Comparison of ENCODE assay signal across 11 mouse cellular contexts in genomic region chr16:44552036-44552435, GRCm38 (mm10). TPM values are rescaled to one million over a fixed set of nuclear protein-coding genes. Genes with fewer than 3 reads are reported as not detected.
DNase-seq lines count a peak whose midpoint lies in the region; ATAC-seq lines count a peak whose summit lies in the region.
"Had no signal": no experiment of that assay in that cellular context is flagged by ENCODE, and none has a peak within 500 bp of the region (broad histone marks: within the 10 kb centered on the region; RNA-seq: fewer than 3 reads in every experiment).

No protein-coding gene starts in this region.

- H3K9me3 ChIP-seq in lung, embryonic 16.5 days (ENCODE audit: control insufficient read depth, low read length): no peaks in the 10 kb centered on the region
- no peaks in the 10 kb centered on the region for H3K9me3 ChIP-seq in hindbrain, embryonic 12.5 days (replicated peaks)
- H3K9me3 ChIP-seq in neural tube, embryonic 13.5 days: no peaks in the 10 kb centered on the region

- WGBS in lung, embryonic 16.5 days: 57% methylated on average over 2 of the region's 2 CpGs
- 49% methylated on average over 2 of the region's 2 CpGs for WGBS in hindbrain, embryonic 12.5 days
- WGBS in neural tube, embryonic 13.5 days: 57% methylated on average over 2 of the region's 2 CpGs

- no peak overlapping the region for H3K4me3 ChIP-seq in lung, embryonic 16.5 days (ENCODE audit: low read length)
- H3K4me3 ChIP-seq in hindbrain, embryonic 12.5 days: no peak overlapping the region; the same call in 1 of the 2 replicates
- no peak overlapping the region for H3K4me3 ChIP-seq in neural tube, embryonic 13.5 days

- no peak overlapping the region for H3K9ac ChIP-seq in lung, embryonic 16.5 days (ENCODE audit: low read length)
- peak overlapping the region; percentile 48 for H3K9ac ChIP-seq in hindbrain, embryonic 12.5 days
- peak overlapping the region; percentile 39; the same call in 1 of the 2 replicates for H3K9ac ChIP-seq in neural tube, embryonic 13.5 days

- no peaks in the 10 kb centered on the region for H3K36me3 ChIP-seq in lung, embryonic 16.5 days (ENCODE audit: control insufficient read depth, insufficient read depth, low read length)
- no peaks in the 10 kb centered on the region for H3K36me3 ChIP-seq in hindbrain, embryonic 12.5 days
- H3K36me3 ChIP-seq in neural tube, embryonic 13.5 days: no peaks in the 10 kb centered on the region

- no peak for ATAC-seq in lung, embryonic 16.5 days (ENCODE audit: low read depth)
- peak; percentile 42 for ATAC-seq in hindbrain, embryonic 12.5 days (ENCODE audit: low FRiP score)
- ATAC-seq in neural tube, embryonic 13.5 days (ENCODE audit: low read depth): peak; percentile 15; the same call in 1 of the 2 replicates
- no peak for ATAC-seq in megakaryocyte progenitor cell, adult 5-6 weeks (replicated peaks; ENCODE audit: poor library complexity)

- H3K27ac ChIP-seq in lung, embryonic 16.5 days (ENCODE audit: low read length): peak overlapping the region; percentile 54; the same call in 1 of the 2 replicates
- peak overlapping the region; percentile 76; the same call in 1 of the 2 replicates for H3K27ac ChIP-seq in hindbrain, embryonic 12.5 days
- H3K27ac ChIP-seq in neural tube, embryonic 13.5 days (replicated peaks): peak overlapping the region; percentile 57

- H3K4me2 ChIP-seq in lung, embryonic 16.5 days (ENCODE audit: low read depth, low read length): no peak overlapping the region
- H3K4me2 ChIP-seq in hindbrain, embryonic 12.5 days (replicated peaks): peak overlapping the region; percentile 71
- H3K4me2 ChIP-seq in neural tube, embryonic 13.5 days: peak overlapping the region; percentile 42

- H3K4me1 ChIP-seq in lung, embryonic 16.5 days (replicated peaks; ENCODE audit: control insufficient read depth, insufficient read depth, low read length): peaks cover 41% of the 10 kb centered on the region
- H3K4me1 ChIP-seq in hindbrain, embryonic 12.5 days: peaks cover 77% of the 10 kb centered on the region
- H3K4me1 ChIP-seq in neural tube, embryonic 13.5 days (replicated peaks): peaks cover 80% of the 10 kb centered on the region

- DNase-seq in lung, postnatal 25 days (ENCODE audit: low spot score): no peak
- peak; percentile 81 to 83 for DNase-seq in cerebellum, postnatal 25 days
- no peak for DNase-seq in adrenal gland, adult 8-10 months
- DNase-seq in thymus, postnatal 0 days (ENCODE audit: low spot score): no peak
- DNase-seq: lung, adult 18-20 months; spleen, adult 18-20 months had no signal

- H3K27me3 ChIP-seq in lung, embryonic 16.5 days (ENCODE audit: control insufficient read depth, insufficient read depth, low read depth, low read length): no peaks in the 10 kb centered on the region
- H3K27me3 ChIP-seq in hindbrain, embryonic 12.5 days: no peaks in the 10 kb centered on the region
- no peaks in the 10 kb centered on the region for H3K27me3 ChIP-seq in neural tube, embryonic 13.5 days

RNA-seq across cellular contexts. Expression of gene Boc, which starts 6.7 kb away (rescaled TPM):
- polyA plus RNA-seq in lung, embryonic 16.5 days (2015; fragmentation: Nextera tagmentation; extraction: Ambion mirVana): 29.7 and 32.0 TPM in 2 replicates
- 35.5 and 37.5 TPM in 2 replicates for polyA plus RNA-seq in hindbrain, embryonic 12.5 days (2016; fragmentation: Nextera tagmentation; extraction: Ambion mirVana)
- 11.5 and 14.4 TPM in 2 replicates for polyA plus RNA-seq in neural tube, embryonic 13.5 days (2015; fragmentation: Nextera tagmentation; extraction: Ambion mirVana)
- total RNA-seq in adrenal gland, adult 8-10 months (2022): 10 to 100 TPM; 45.6 to 89.0 (median 65.4) TPM
- polyA plus RNA-seq in thymus, postnatal 0 days (2015; fragmentation: Nextera tagmentation; extraction: Ambion mirVana): 4.4 and 4.5 TPM in 2 replicates
- 0.07 and 0.17 TPM in 2 replicates for total RNA-seq in megakaryocyte progenitor cell, adult 5-6 weeks (2015)
- 0.08 and 0.30 TPM in 2 replicates for total RNA-seq in megakaryocyte progenitor cell, adult 5-6 weeks (2017)
- total RNA-seq: common myeloid progenitor, adult 5-6 weeks had no signal

Comparison
In these comparisons a context has a peak if more than half of its experiments do, and no peak if none do; other contexts are left out.
1. ATAC-seq: peak in hindbrain, embryonic 12.5 days (single experiment) and neural tube, embryonic 13.5 days (single experiment); none in lung, embryonic 16.5 days (single experiment) and megakaryocyte progenitor cell, adult 5-6 weeks (single experiment).
2. DNase-seq: peak in cerebellum, postnatal 25 days (2 of 2); none in lung, postnatal 25 days (single experiment), adrenal gland, adult 8-10 months (single experiment) and thymus, postnatal 0 days (single experiment).
3. Peak in every context shown above with its lines, with median percentiles within 50 percentile points of each other: H3K27ac ChIP-seq.